Mouse (Mus musculus): ENCODE data around the gene Stil.

Gene Stil

GRCm38 (mm10) chr4:115048190-115048589 lies 48.2 kb downstream of the Stil start:
- peak; percentile 81 for DNase-seq (ENCODE audit: extremely low read depth, low read depth)

- DNase-seq (ENCODE audit: extremely low read depth, low read depth): no peak
Observed at GRCm38 (mm10) chr4:115051245-115051644, 51.3 kb downstream of the Stil start.

GRCm38 (mm10) chr4:115052343-115053005 lies 52.5 kb downstream of the Stil start:
- DNase-seq (ENCODE audit: extremely low read depth, low read depth): no peak

- no peak for DNase-seq (ENCODE audit: extremely low read depth, low read depth)
Observed at GRCm38 (mm10) chr4:115055044-115055443, 55.1 kb downstream of the Stil start.

- no peak for DNase-seq (ENCODE audit: extremely low read depth, low read depth)
Observed at GRCm38 (mm10) chr4:115055691-115056090, 55.7 kb downstream of the Stil start.

GRCm38 (mm10) chr4:115056371-115056920 lies 56.5 kb downstream of the Stil start, which contains the start of gene Tal1:
Tal1 (plus strand) TSS chr4:115056426.
- DNase-seq (ENCODE audit: extremely low read depth, low read depth): peak; percentile 57

GRCm38 (mm10) chr4:115056921-115057673 lies 57.1 kb downstream of the Stil start:
- peak; percentile 58 for DNase-seq (ENCODE audit: extremely low read depth, low read depth)

GRCm38 (mm10) chr4:115057674-115058316 lies 57.8 kb downstream of the Stil start:
- DNase-seq (ENCODE audit: extremely low read depth, low read depth): no peak

GRCm38 (mm10) chr4:115058317-115058761 lies 58.4 kb downstream of the Stil start:
- DNase-seq (ENCODE audit: extremely low read depth, low read depth): no peak

GRCm38 (mm10) chr4:115058871-115059590 lies 59.1 kb downstream of the Stil start:
- DNase-seq (ENCODE audit: extremely low read depth, low read depth): no peak

GRCm38 (mm10) chr4:115059871-115060270 lies 59.9 kb downstream of the Stil start:
- DNase-seq (ENCODE audit: extremely low read depth, low read depth): no peak

- DNase-seq (ENCODE audit: extremely low read depth, low read depth): no peak
Observed at GRCm38 (mm10) chr4:115060753-115061152, 60.8 kb downstream of the Stil start.

- DNase-seq (ENCODE audit: extremely low read depth, low read depth): peak; percentile 65
Observed at GRCm38 (mm10) chr4:115062540-115062874, 62.5 kb downstream of the Stil start.

- DNase-seq (ENCODE audit: extremely low read depth, low read depth): no peak
Observed at GRCm38 (mm10) chr4:115062875-115063517, 63.0 kb downstream of the Stil start.

- DNase-seq (ENCODE audit: extremely low read depth, low read depth): no peak
Observed at GRCm38 (mm10) chr4:115063518-115064239, 63.7 kb downstream of the Stil start.

GRCm38 (mm10) chr4:115071668-115072067 lies 71.7 kb downstream of the Stil start:
- DNase-seq (ENCODE audit: extremely low read depth, low read depth): no peak

- DNase-seq (ENCODE audit: extremely low read depth, low read depth): no peak
Observed at GRCm38 (mm10) chr4:115074789-115075188, 74.8 kb downstream of the Stil start.

GRCm38 (mm10) chr4:115075204-115075915 lies 75.4 kb downstream of the Stil start:
- DNase-seq (ENCODE audit: extremely low read depth, low read depth): no peak

Measured in MEL-GATA-1-ER (cell line).